Mouse (Mus musculus): ENCODE results near the gene Zfp36. TPM values are rescaled to one million over a fixed set of nuclear protein-coding genes. Genes with fewer than 3 reads are reported as not detected.
A peak's percentile ranks its signal among the peaks of the same experiment; 100 is the strongest.

Gene Zfp36
- polyA plus RNA-seq, 1 experiment from 2014 or later, result 4.6 TPM

DNA sequence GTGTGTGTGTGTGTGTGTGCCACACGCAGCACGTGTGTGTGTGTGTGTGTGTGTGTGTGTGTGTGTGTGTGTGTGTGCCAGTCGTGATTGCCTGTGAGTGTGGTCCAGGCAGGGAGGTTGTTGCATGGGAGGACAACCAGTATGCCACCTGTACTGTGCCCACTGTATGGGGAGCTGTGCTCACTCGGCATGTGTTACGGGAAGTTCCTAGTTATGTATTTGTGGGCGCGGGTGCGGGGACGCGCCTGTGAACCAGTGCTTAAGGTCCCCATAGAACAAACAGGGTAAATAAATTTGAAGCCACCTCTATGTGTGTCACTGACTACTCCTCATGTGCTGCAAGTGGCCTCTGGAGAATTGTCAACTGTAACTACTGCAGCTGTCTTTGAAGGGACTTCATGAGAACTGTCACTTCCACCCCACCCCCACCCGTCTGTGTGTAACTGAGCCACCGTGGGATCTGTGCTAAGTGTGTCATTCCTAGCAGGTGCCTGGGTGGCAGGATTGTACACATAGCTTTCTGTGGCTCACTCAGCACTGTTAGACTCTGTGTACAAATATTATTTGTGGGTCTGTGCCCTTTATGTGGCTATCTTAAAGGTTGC, 2.4 kb upstream of the Zfp36 start:
- DNase-seq (ENCODE audit: low spot score), result no peak
- H3K4me1 ChIP-seq, result peaks cover 59% of the 10 kb centered on the region

DNA sequence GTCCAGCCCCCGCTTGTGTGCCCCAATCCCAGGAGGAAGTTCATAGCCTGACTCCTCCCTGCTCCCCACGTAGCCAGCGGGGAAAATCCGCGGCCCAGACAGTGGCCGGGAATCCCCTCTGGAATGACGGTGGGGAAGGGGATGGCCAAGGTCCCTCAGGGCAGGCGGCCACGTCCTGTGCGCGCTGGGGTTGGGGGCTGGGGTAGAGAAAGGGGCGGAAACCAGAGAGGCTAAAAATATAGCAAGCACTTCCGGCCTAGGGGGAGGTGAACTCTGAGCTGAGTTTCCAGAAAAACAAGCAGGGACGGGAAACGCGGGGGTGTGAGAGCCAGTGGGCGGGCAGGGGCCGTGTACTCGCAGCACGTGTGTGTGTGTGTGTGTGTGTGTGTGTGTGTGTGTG, 1.9 kb upstream of the Zfp36 start:
- peaks cover 64% of the 10 kb centered on the region for H3K4me1 ChIP-seq
- H3K4me3 ChIP-seq, result peak overlapping the region; percentile 47
- peak; percentile 70 for DNase-seq (ENCODE audit: low spot score)
- H3K27me3 ChIP-seq (ENCODE audit: low read depth, poor library complexity, severe bottlenecking), result peaks cover 16% of the 10 kb centered on the region
- H3K9me3 ChIP-seq (replicated peaks), result no peaks in the 10 kb centered on the region
- WGBS, result 12% methylated on average over 20 of the region's 20 CpGs
- peak overlapping the region; percentile 83 for H3K27ac ChIP-seq (replicated peaks)
- H3K36me3 ChIP-seq, result peaks cover 26% of the 10 kb centered on the region

More for the DNA sequence above, 2.4 kb upstream of the Zfp36 start:
- H3K27ac ChIP-seq (replicated peaks), result peak overlapping the region; percentile 83
- H3K4me3 ChIP-seq, result peak overlapping the region; percentile 47
- WGBS, result 71% methylated on average over 11 of the region's 12 CpGs
- H3K27me3 ChIP-seq (ENCODE audit: low read depth, poor library complexity, severe bottlenecking), result peaks cover 11% of the 10 kb centered on the region
- no peaks in the 10 kb centered on the region for H3K9me3 ChIP-seq (replicated peaks)
- peaks cover 27% of the 10 kb centered on the region for H3K36me3 ChIP-seq

DNA sequence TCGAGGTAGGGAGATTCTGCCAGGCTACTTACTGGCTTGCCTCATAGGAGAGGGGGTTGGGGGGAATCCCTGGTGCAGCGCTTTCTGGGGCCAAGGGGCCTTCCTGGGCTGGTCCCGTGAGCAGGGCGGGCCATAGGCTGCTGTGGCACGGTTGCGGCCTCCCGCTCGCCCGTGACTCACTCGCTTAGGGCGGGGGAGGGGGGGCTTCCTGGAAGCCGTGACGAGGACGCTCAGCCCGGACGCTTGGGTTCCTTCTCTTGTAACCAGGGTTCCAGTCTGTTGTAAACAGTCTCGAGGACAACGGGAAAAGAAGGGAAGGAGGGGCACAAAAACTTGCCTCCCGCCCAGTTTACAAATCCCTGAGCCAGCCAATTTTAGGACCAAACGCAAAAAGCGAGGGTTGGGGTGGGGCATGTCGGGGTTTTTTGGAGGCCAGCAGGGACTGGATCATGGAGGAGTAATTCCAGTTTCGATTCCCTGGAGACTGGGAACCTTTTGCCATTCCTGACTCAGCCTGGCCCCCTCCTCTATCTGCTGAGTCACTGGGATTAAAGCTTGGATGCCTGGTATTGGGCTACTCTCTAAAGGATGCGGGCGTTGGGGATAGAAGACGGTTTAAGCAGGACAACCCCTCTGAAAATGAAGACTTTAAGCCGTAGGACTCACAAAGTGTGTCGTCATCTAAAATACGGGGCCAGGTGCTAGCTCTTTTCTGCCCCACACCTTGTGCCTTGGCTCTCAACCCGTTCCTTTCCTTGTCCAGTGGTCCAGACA, 1.2 kb upstream of the Zfp36 start:
- 6% methylated on average over 30 of the region's 30 CpGs for WGBS
- peaks cover 17% of the 10 kb centered on the region for H3K27me3 ChIP-seq (ENCODE audit: low read depth, poor library complexity, severe bottlenecking)
- DNase-seq (ENCODE audit: low spot score), result peak; percentile 49

DNA sequence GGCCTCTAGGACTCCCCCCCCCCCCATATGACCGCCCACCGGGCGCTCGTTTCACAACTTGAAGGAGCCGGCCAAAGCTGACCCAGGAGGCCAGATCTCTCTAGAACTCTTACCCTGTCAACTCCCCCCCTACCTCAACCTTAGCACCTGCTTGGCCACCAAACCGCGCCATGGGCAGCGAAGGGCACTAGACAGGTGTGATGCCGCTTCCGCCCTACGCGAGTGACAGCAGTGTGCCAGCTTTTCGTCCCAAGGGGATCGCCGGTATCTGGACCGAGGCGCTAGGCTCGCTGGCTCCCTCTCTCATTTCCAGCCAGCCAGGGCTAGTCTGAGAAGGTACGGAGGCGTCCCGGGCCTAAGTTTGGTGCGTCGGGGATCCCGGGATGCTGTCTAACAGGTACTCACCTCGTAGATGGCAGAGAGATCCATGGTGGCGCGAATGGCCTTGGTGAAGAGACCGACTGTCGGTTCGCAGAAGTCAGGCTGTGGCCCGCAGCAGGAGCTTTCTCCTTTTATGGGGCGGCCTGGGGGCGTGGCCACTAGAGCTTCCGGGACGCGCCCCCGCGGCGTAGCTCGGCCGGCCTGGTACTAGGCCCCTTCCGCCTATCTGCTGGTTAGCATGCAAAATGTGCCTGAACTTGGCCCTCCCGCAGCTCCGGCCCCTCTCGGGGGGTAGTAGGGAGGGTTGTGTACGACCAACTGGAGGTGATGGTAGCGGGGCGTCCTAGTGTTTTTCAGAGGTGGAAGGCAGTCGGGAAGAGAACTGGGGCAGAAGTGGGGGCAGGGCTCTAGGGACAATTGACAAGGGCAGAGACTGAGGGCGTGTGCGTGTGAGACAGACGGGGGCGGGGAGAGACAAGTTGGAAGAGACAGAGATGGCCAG, 1.0 kb downstream of the Zfp36 start:
- peak; percentile 86 for DNase-seq (ENCODE audit: low spot score)
- H3K9me3 ChIP-seq (replicated peaks), result no peaks in the 10 kb centered on the region
- peak overlapping the region; percentile 89 for H3K27ac ChIP-seq (replicated peaks)
- H3K27me3 ChIP-seq (ENCODE audit: low read depth, poor library complexity, severe bottlenecking), result peaks cover 17% of the 10 kb centered on the region
- 1% methylated on average over 53 of the region's 53 CpGs for WGBS
- H3K4me3 ChIP-seq, result peak overlapping the region; percentile 68
- H3K36me3 ChIP-seq, result peaks cover 8% of the 10 kb centered on the region
- H3K4me1 ChIP-seq, result peaks cover 83% of the 10 kb centered on the region

More for the DNA sequence above, 1.2 kb upstream of the Zfp36 start:
- Histone ChIP-seq H3K27ac (replicated peaks) (peak overlapping the region; percentile 83), H3K4me1 (peaks cover 66% of the 10 kb centered on the region), H3K4me3 (peak overlapping the region; percentile 47), H3K36me3 (peaks cover 20% of the 10 kb centered on the region), H3K9me3 (replicated peaks) (no peaks in the 10 kb centered on the region)

DNA sequence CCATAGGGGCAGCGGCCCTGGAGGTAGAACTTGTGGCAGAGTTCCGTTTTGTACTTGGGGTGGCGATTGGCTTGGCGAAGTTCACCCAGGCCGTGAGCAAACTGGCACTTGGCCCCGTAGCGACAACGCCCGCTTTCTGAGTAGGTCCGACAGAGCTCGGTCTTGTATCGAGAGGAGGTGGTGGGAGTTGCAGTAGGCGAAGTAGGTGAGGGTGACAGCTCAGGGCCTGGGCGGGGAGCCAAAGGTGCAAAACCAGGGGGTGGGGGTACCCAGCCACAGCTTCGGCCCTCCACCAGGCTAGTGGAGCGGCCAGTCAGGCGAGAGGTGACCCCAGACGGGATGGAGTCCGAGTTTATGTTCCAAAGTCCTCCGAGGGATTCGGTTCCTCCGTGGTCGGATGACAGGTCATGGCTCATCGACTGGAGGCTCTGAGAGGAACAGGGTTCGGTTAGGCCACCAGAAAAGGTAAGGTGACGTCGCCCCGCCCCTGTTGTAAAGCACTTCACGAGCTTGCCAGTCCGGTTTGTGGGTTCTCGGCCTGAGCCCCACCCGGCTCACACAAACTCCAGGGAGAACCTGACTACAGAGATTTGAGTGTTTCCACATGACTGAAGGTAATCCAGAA, 1.9 kb downstream of the Zfp36 start:
- Histone ChIP-seq H3K36me3 (peaks cover 8% of the 10 kb centered on the region), H3K4me3 (peak overlapping the region; percentile 68), H3K27ac (replicated peaks) (peak overlapping the region; percentile 89), H3K4me1 (peaks cover 86% of the 10 kb centered on the region), H3K27me3 (ENCODE audit: low read depth, poor library complexity, severe bottlenecking) (peaks cover 17% of the 10 kb centered on the region), H3K9me3 (replicated peaks) (no peaks in the 10 kb centered on the region)
- WGBS, result 47% methylated on average over 32 of the region's 32 CpGs
- no peak for DNase-seq (ENCODE audit: low spot score)

DNA sequence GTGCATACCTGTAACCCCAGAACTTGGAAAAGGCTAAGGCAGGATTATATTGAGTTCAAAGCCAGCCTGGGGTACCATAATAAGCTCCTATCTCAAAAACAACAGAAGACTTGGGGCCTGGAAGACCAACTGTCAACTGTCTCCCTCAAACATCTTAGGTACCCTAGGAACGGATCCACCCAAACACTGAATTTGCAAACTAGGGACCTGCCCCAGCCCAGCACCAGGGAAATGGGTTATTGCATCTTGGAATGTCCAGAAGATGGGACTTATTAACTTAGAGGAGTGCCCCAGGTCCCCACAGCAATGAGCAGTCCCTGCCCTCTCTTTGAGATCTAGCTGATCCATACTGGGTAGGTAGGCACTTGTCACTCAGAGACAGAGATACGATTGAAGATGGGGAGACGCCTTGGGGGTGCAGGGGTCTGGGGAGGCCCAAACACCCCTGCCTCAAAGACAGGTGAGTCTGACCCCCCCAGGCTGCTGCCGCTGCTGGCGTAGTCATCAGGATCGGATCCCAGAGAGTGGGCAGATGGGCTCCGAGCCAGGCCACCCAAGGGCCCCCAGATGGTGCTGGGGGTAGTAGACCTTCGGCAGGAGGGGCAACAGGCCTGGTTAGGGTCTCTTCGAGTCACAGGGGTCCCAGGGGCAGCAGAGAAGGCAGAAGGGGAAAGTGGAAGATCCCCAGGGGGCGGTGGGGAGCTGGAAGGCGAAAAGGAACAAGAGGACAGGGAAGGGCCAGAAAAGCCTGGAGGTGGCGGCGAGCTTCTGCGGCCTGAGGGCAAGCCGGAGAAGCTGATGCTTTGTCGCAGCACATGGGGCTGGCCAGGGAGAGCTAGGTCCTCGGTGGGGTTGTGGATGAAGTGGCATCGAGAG, 2.6 kb downstream of the Zfp36 start:
- H3K4me3 ChIP-seq, result peak overlapping the region; percentile 68
- H3K4me1 ChIP-seq, result peaks cover 78% of the 10 kb centered on the region
- H3K27me3 ChIP-seq (ENCODE audit: low read depth, poor library complexity, severe bottlenecking), result peaks cover 17% of the 10 kb centered on the region
- 77% methylated on average over 18 of the region's 18 CpGs for WGBS
- H3K36me3 ChIP-seq, result peaks cover 8% of the 10 kb centered on the region
- no peak for DNase-seq (ENCODE audit: low spot score)
- H3K27ac ChIP-seq (replicated peaks), result peak overlapping the region; percentile 89
- H3K9me3 ChIP-seq (replicated peaks), result no peaks in the 10 kb centered on the region

DNA sequence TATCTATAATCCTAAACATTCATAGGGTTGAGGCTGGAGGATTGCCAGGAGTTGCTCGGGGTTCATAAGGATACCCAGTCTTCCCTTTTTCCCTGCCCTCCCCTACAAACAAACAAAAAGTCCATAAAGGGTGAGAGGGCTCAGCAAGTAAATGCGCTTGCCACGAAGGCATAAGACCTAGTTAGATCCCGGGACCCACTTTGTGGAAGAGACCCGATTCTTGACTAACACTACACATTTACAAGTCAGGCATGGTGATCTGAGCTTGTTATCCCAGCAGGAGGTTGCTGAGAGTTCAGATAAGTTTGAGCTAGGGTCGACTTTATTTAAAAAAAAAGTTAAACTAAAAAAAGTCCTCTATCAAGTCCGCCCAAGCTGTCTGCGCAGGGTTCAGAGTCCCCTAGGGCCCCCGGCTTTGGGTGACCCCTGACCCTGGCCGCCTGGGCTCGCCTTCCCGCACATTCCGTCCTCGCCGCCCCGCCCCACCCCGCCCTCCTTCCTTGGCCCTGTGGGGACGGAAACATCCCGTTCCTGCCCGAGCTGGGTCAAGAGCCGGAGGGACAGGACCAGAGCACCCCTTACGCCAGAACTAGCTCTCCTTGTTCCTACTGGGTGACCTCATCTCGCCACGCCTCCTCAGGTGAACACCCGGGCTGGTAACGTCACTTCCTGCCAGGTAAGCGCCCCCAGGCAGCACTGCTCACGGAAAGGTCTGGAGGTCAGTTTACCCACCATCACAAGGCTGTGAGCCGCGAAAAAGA, 3.9 kb downstream of the Zfp36 start:
- DNase-seq (ENCODE audit: low spot score), result peak; percentile 67
- H3K27ac ChIP-seq (replicated peaks), result peak overlapping the region; percentile 90
- 3% methylated on average over 30 of the region's 30 CpGs for WGBS
- peaks cover 8% of the 10 kb centered on the region for H3K36me3 ChIP-seq
- H3K9me3 ChIP-seq (replicated peaks), result no peaks in the 10 kb centered on the region
- peak overlapping the region; percentile 54 for H3K4me3 ChIP-seq
- H3K4me1 ChIP-seq, result peaks cover 71% of the 10 kb centered on the region
- H3K27me3 ChIP-seq (ENCODE audit: low read depth, poor library complexity, severe bottlenecking), result peaks cover 17% of the 10 kb centered on the region

DNA sequence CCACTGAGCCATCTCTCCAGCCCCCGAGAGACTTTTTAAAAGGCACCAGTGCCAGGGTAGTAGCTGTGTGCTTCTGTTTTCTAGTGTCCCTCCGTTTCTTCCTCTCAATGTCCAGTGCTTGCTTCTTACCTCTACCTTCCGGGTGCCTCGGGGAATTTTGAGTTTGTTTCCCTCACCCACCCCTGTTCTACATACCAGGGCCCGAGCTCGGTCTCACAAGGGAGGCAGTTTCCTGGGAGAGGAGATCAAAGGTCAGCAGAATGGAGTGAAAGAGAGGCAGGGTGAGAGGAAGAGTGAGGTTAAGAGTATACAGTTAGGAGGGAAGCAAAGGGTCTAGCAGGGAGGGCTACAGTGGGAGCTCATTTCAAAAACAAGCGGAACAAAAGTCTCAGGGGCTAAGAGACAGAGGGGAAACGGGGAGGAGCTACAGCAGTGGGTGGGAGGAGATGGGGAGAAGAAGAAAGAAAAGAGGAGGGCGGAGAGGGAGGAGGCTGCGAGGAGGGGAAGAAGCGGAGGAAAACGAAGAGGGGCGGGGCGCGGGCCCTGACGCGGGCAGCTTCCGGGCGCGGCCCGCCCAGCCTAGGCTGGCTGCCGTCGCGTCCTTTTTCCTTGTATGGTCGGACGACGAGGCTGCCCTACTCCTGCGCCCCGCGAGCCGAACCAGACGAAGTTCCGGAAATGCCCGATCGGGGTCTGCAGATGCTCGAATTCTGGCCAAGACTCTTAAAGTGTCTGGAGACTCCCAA, 4.7 kb downstream of the Zfp36 start:
- DNase-seq (ENCODE audit: low spot score), result peak; percentile 91
- WGBS, result under 1% methylated on average over 34 of the region's 36 CpGs
- peak overlapping the region; percentile 90 for H3K27ac ChIP-seq (replicated peaks)
- H3K27me3 ChIP-seq (ENCODE audit: low read depth, poor library complexity, severe bottlenecking), result peaks cover 17% of the 10 kb centered on the region
- peak overlapping the region; percentile 54 for H3K4me3 ChIP-seq
- H3K36me3 ChIP-seq, result peaks cover 11% of the 10 kb centered on the region
- H3K9me3 ChIP-seq (replicated peaks), result no peaks in the 10 kb centered on the region
- peaks cover 71% of the 10 kb centered on the region for H3K4me1 ChIP-seq

DNA sequence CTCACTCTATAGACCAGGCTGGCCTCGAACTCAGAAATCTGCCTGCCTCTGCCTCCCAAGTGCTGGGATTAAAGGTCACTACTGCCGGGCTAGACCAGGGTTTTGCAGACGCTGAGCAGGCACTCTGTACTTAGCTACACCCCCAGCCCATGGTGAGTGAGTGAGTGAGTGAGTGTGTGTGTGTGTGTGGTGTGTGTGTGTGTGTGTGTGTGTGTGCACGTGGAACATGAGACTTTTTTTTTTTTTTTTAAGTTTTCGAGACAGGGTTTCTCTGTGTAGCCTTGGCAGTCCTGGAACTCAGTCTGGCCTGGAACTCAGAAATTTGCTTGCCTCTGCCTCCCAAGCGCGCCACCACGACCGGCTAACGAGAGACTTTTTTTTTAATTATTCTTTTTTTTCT, 5.4 kb downstream of the Zfp36 start:
- H3K27me3 ChIP-seq (ENCODE audit: low read depth, poor library complexity, severe bottlenecking), result peaks cover 17% of the 10 kb centered on the region
- 84% methylated on average over 10 of the region's 10 CpGs for WGBS
- H3K4me3 ChIP-seq, result peak overlapping the region; percentile 54; the same call in 1 of the 2 replicates
- no peak for DNase-seq (ENCODE audit: low spot score)
- H3K4me1 ChIP-seq, result peaks cover 75% of the 10 kb centered on the region
- H3K9me3 ChIP-seq (replicated peaks), result no peaks in the 10 kb centered on the region
- peak overlapping the region; percentile 90 for H3K27ac ChIP-seq (replicated peaks)
- peaks cover 18% of the 10 kb centered on the region for H3K36me3 ChIP-seq

DNA sequence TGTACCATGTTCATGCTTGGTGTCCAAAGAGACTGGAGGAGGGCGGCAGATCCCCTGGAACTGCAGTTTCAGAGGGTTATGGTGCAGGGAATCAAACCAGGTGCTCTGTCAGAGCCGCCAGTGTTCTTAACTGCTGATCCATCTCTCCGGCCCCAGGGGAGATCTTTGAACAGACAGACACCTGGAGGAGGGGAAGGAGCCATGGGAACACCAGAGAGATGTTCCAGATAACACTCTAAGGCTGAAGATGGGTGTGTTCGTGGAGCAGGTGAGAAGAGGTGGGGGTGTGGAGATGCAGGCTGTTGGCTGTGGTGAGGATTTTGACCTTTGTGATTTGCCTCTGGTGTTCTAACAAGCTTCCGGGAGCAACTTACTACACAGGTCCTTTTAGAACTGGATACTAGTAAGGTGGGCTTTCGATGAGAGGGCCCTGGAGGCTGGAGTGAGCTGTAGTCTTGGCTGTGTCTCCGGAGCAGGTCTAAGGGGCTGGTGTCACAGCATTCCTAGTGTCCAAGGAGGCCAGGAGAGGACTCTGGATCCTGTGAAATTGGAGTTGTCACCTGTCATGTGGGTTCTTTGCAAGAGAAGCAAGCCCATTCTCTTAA, 6.1 kb downstream of the Zfp36 start:
- no peak for DNase-seq (ENCODE audit: low spot score)
- 83% methylated on average over 7 of the region's 7 CpGs for WGBS
- Histone ChIP-seq H3K27me3 (ENCODE audit: low read depth, poor library complexity, severe bottlenecking) (peaks cover 17% of the 10 kb centered on the region), H3K4me1 (peaks cover 74% of the 10 kb centered on the region), H3K27ac (replicated peaks) (peak overlapping the region; percentile 39; the same call in 1 of the 2 replicates), H3K9me3 (replicated peaks) (no peaks in the 10 kb centered on the region), H3K36me3 (peaks cover 25% of the 10 kb centered on the region), H3K4me3 (peak overlapping the region; percentile 9; the same call in 1 of the 2 replicates)
